Mouse (Mus musculus) hindlimb bud, embryonic 11.5 days (tissue): Measurements from ENCODE around the gene Acot5.

Source experiments
- DNase-seq: peaks from one replicate; pipeline ENCODE4 v3.0.0-alpha.2; 2012; ENCODE audit warnings: low read depth, low spot score; ENCODE audit errors: extremely low spot score

Acot5 gene

GRCm38 (mm10) chr12:84114153-84114994 is 45.2 kb downstream of the Acot5 start, which contains the start of gene Dnal1:
Gene Dnal1, plus strand, starts transcription at chr12:84114366.
- peak; percentile 52 for DNase-seq

DNA sequence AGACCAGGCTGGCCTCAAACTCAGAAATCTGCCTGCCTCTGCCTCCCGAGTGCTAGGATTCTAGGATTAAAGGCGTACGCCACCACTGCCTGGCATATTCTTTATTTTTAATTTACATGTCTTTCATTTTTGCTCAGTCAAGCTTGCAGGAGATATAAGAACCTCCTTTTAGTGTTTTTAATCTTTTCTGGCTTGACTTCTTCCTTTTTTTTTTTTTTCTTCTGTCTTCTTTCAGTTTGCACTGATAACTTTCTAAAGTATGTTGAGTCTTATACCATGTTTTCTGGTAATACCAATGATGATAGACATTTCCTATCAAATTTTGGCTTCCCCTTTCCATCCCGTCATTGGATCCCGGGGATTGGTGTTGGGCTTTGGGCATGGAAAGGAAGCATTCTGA is 50.5 kb downstream of the Acot5 start:
- DNase-seq: no peak
